Mouse (Mus musculus): ENCODE measurements around the gene Vac14.

The Vac14 gene

GRCm38 (mm10) chr8:110754713-110755112, 136.3 kb downstream of the Vac14 start:
- no peak for DNase-seq

DNA sequence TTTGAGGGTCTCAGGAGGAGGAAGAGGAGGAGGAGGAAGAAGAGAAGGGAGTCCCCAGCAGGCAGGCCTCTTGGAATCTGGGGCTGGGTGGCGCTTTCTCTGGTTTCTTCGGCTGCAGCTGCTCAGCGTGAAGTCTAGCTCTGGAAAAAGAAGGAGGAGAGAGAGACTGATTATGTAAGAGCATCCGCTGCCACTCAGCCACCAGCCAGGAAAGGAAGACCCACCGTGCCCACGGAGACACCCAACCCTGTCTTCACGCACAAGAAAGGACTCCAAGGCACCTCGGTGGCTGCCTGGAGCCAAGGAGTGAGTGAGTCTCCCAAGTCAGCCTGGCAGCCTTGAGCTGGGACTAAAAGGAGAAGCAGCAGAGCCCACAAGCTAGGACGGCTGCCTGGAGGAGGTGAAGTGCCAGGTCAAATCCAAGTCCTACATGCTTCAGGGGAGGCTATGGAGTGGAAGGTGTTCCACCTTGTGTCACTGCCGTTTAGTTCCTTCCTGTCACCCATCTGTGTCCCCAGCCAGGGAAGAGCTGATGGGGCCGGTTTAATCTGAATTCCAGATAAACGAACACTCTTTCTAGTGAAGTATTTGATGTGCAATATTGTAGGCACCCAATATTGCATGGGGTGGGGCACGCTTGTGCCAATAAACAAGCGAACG, 137.3 kb downstream of the Vac14 start:
- DNase-seq, result no peak

- DNase-seq, result no peak
Observed at GRCm38 (mm10) chr8:110756196-110756595, 137.8 kb downstream of the Vac14 start.

GRCm38 (mm10) chr8:110760280-110760940, 142.0 kb downstream of the Vac14 start:
- DNase-seq, result no peak

GRCm38 (mm10) chr8:110761185-110761584, 142.8 kb downstream of the Vac14 start:
- DNase-seq, result peak; percentile 83 to 88

GRCm38 (mm10) chr8:110761988-110762387, 143.6 kb downstream of the Vac14 start:
- no peak for DNase-seq

DNA sequence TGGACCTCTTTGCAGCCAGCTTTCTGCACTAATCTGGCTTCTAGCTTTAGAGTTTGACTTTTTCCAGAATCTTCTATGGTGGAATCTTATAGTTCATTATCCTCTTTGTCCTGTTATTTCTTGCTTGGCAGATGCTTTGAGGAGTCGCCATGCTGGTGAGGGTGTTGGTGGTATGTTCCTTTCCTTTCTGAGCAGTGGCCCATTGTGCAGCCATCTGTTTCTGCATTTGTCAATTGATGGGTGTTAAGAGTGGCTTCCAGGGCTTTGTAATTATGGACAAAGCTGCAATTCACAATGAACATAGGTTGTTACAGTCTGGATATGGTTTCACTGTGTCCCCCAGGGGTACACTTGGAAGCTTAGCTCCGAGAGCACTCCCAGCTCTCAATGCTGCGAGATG, 146.3 kb downstream of the Vac14 start:
- no peak for DNase-seq

DNA sequence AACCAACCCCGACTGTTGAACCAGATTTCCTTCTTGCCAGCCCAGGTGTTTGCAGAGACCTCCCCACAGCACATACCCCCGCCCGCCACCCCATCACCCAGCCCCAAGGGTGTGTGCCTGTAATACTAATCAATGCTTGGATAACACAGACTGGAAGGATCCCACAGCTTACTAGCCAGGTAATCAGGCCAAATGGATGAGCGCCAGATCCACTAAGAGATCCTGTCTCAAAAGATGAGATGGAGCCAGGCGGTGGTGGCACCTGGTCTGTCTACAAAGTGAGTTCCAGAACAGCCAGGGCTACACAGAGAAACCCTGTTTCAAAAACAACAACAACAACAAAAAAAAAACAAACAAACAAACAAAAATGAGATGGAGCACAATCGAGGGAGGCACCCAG, 148.9 kb downstream of the Vac14 start:
- no peak for DNase-seq

All from lung, postnatal 4 days (tissue).